Mouse (Mus musculus) liver, embryonic 13.5 days (tissue): Measurements from ENCODE around the gene 6030468B19Rik. TPM values are rescaled to one million over a fixed set of nuclear protein-coding genes. Genes with fewer than 3 reads are reported as not detected.

Experiments used
- ATAC-seq: fragments of 200-750 bp; cut with Nextera tagmentation; 2 replicates; pipeline ENCODE4 v1.8.0; 2017; ENCODE audit warnings: low read depth, mild to moderate bottlenecking, moderate number of reproducible peaks, moderate library complexity
- DNase-seq: peaks from one replicate; pipeline ENCODE4 v3.0.0; 2022
- H3K27ac ChIP-seq: fragments of 300-500 bp; sonication (generic); 2 replicates; pipeline ENCODE4 v1.5.1; 2015; ENCODE audit warnings: moderate library complexity, mild to moderate bottlenecking, inconsistent platforms
- H3K27me3 ChIP-seq: fragments of 300-500 bp; sonication (generic); 2 replicates; pipeline ENCODE4 v1.6.1; 2015; ENCODE audit warnings: mild to moderate bottlenecking, inconsistent platforms
- H3K36me3 ChIP-seq: fragments of 300-500 bp; sonication (generic); 2 replicates; pipeline ENCODE4 v1.6.1; 2015; ENCODE audit warnings: mild to moderate bottlenecking, inconsistent platforms
- H3K4me1 ChIP-seq: fragments of 300-500 bp; sonication (generic); replicated peaks from 2 replicates; pipeline ENCODE4 v1.6.1; 2015; ENCODE audit warnings: inconsistent platforms
- H3K4me2 ChIP-seq: fragments of 300-500 bp; sonication (generic); 2 replicates; pipeline ENCODE4 v1.6.1; 2015; ENCODE audit warnings: inconsistent platforms, mild to moderate bottlenecking, moderate library complexity
- H3K4me3 ChIP-seq: fragments of 300-500 bp; sonication (generic); replicated peaks from 2 replicates; pipeline ENCODE4 v1.5.1; 2015; ENCODE audit warnings: mild to moderate bottlenecking, inconsistent platforms
- H3K9ac ChIP-seq: fragments of 300-500 bp; sonication (generic); 2 replicates; pipeline ENCODE4 v1.6.1; 2015; ENCODE audit warnings: mild to moderate bottlenecking, inconsistent platforms
- H3K9me3 ChIP-seq: fragments of 300-500 bp; sonication (generic); replicated peaks from 2 replicates; pipeline ENCODE4 v1.6.1; 2016; ENCODE audit warnings: inconsistent platforms
- WGBS: fragments of 180-500 bp; shearing (Covaris S2); methylation state at CpG from one replicate; pipeline ENCODE4 v1.1.7; 2015; ENCODE audit not compliant: insufficient replicate concordance; 5-methylcytosine and 5-hydroxymethylcytosine counted together
- polyA plus RNA-seq: library from polyadenylated mRNA; unstranded; fragments of >200 nt; fragmentation: Nextera tagmentation; extraction: Ambion mirVana; gene quantifications from 2 replicates; pipeline ENCODE4 v1.2.1, GENCODE M21; 2015

6030468B19Rik gene
- polyA plus RNA-seq, 1 experiment from 2014 or later = 85.7 TPM

- H3K4me3 ChIP-seq = no peak overlapping the region
- H3K9ac ChIP-seq = no peak overlapping the region
- 90% methylated on average over 3 of the region's 3 CpGs for WGBS
- H3K9me3 ChIP-seq = no peaks in the 10 kb centered on the region
- H3K27ac ChIP-seq = no peak overlapping the region; the same call in 1 of the 2 replicates
- no peak overlapping the region for H3K4me2 ChIP-seq
- H3K4me1 ChIP-seq = peaks cover 10% of the 10 kb centered on the region
- ATAC-seq = no peak
- H3K36me3 ChIP-seq = peaks cover 80% of the 10 kb centered on the region
- no peak for DNase-seq
- no peaks in the 10 kb centered on the region for H3K27me3 ChIP-seq
These were observed 31.2 kb upstream of the 6030468B19Rik start for GRCm38 (mm10) chr11:117766275-117766674.

- Histone ChIP-seq H3K9me3 (no peaks in the 10 kb centered on the region), H3K36me3 (peaks cover 99% of the 10 kb centered on the region), H3K4me1 (peaks cover 19% of the 10 kb centered on the region), H3K27ac (no peak overlapping the region), H3K4me3 (no peak overlapping the region), H3K9ac (no peak overlapping the region), H3K27me3 (no peaks in the 10 kb centered on the region), H3K4me2 (no peak overlapping the region)
- ATAC-seq (no peak), DNase-seq (no peak)
- 86% methylated on average over 20 of the region's 20 CpGs for WGBS
These were observed 28.5 kb upstream of the 6030468B19Rik start for GRCm38 (mm10) chr11:117768725-117769682.

- no peak overlapping the region for H3K9ac ChIP-seq
- H3K9me3 ChIP-seq = no peaks in the 10 kb centered on the region
- no peak for ATAC-seq
- H3K27ac ChIP-seq = no peak overlapping the region
- peaks cover 99% of the 10 kb centered on the region for H3K36me3 ChIP-seq
- H3K27me3 ChIP-seq = no peaks in the 10 kb centered on the region
- no peak overlapping the region for H3K4me3 ChIP-seq
- WGBS = 92% methylated on average over 7 of the region's 7 CpGs
- DNase-seq = no peak
- no peak overlapping the region for H3K4me2 ChIP-seq
- peaks cover 20% of the 10 kb centered on the region for H3K4me1 ChIP-seq
These were observed 27.8 kb upstream of the 6030468B19Rik start for GRCm38 (mm10) chr11:117769683-117770047.

- Histone ChIP-seq H3K4me1 (peaks cover 20% of the 10 kb centered on the region), H3K27me3 (no peaks in the 10 kb centered on the region), H3K4me3 (no peak overlapping the region), H3K36me3 (peaks cover 99% of the 10 kb centered on the region), H3K9me3 (no peaks in the 10 kb centered on the region), H3K27ac (no peak overlapping the region), H3K9ac (no peak overlapping the region), H3K4me2 (no peak overlapping the region)
- DNase-seq = no peak
- WGBS = 92% methylated on average over 10 of the region's 10 CpGs
- no peak for ATAC-seq
These were observed 27.1 kb upstream of the 6030468B19Rik start for GRCm38 (mm10) chr11:117770407-117770806.

GRCm38 (mm10) chr11:117772352-117772751 lies 25.1 kb upstream of the 6030468B19Rik start:
- Histone ChIP-seq H3K4me1 (peaks cover 37% of the 10 kb centered on the region), H3K9ac (no peak overlapping the region), H3K4me2 (no peak overlapping the region), H3K9me3 (no peaks in the 10 kb centered on the region), H3K27me3 (no peaks in the 10 kb centered on the region), H3K4me3 (no peak overlapping the region), H3K27ac (no peak overlapping the region), H3K36me3 (peaks cover 99% of the 10 kb centered on the region)
- DNase-seq (no peak), ATAC-seq (no peak)
- WGBS = 94% methylated on average over 7 of the region's 7 CpGs

GRCm38 (mm10) chr11:117774925-117775324 lies 22.5 kb upstream of the 6030468B19Rik start:
- Histone ChIP-seq H3K27me3 (no peaks in the 10 kb centered on the region), H3K9ac (no peak overlapping the region), H3K4me2 (no peak overlapping the region), H3K4me3 (no peak overlapping the region), H3K27ac (no peak overlapping the region), H3K36me3 (peaks cover 89% of the 10 kb centered on the region), H3K4me1 (peaks cover 47% of the 10 kb centered on the region), H3K9me3 (no peaks in the 10 kb centered on the region)
- ATAC-seq (no peak), DNase-seq (no peak)
- 93% methylated on average over 10 of the region's 10 CpGs for WGBS

GRCm38 (mm10) chr11:117775540-117775939 lies 21.9 kb upstream of the 6030468B19Rik start:
- peaks cover 47% of the 10 kb centered on the region for H3K4me1 ChIP-seq
- H3K9ac ChIP-seq = no peak overlapping the region
- peaks cover 83% of the 10 kb centered on the region for H3K36me3 ChIP-seq
- 0 out of 2 replicates have a peak overlapping the region, but pooled peaks have one; percentile 34 for H3K27ac ChIP-seq
- DNase-seq (no peak), ATAC-seq (no peak)
- no peaks in the 10 kb centered on the region for H3K27me3 ChIP-seq
- no peak overlapping the region for H3K4me3 ChIP-seq
- 76% methylated on average over 13 of the region's 13 CpGs for WGBS
- H3K9me3 ChIP-seq = no peaks in the 10 kb centered on the region
- H3K4me2 ChIP-seq = no peak overlapping the region

GRCm38 (mm10) chr11:117776085-117776792 lies 21.2 kb upstream of the 6030468B19Rik start:
- no peak overlapping the region for H3K9ac ChIP-seq
- no peak overlapping the region for H3K4me2 ChIP-seq
- WGBS = 94% methylated on average over 14 of the region's 14 CpGs
- no peak for ATAC-seq
- H3K36me3 ChIP-seq = peaks cover 76% of the 10 kb centered on the region
- no peak for DNase-seq
- no peak overlapping the region for H3K4me3 ChIP-seq
- peaks cover 51% of the 10 kb centered on the region for H3K4me1 ChIP-seq
- no peaks in the 10 kb centered on the region for H3K27me3 ChIP-seq
- no peaks in the 10 kb centered on the region for H3K9me3 ChIP-seq
- H3K27ac ChIP-seq = peak overlapping the region; percentile 34; the same call in 1 of the 2 replicates

GRCm38 (mm10) chr11:117777111-117777510 lies 20.3 kb upstream of the 6030468B19Rik start:
- H3K4me3 ChIP-seq = 0 out of 2 replicates have a peak overlapping the region, but pooled peaks have one; percentile 96
- H3K27me3 ChIP-seq = no peaks in the 10 kb centered on the region
- peak overlapping the region; percentile 97 for H3K9ac ChIP-seq
- H3K27ac ChIP-seq = peak overlapping the region; percentile 100; the same call in 1 of the 2 replicates
- no peaks in the 10 kb centered on the region for H3K9me3 ChIP-seq
- H3K4me2 ChIP-seq = peak overlapping the region; percentile 98
- no peak for ATAC-seq
- no peak for DNase-seq
- peaks cover 67% of the 10 kb centered on the region for H3K36me3 ChIP-seq
- peaks cover 60% of the 10 kb centered on the region for H3K4me1 ChIP-seq
- 84% methylated on average over 5 of the region's 5 CpGs for WGBS

GRCm38 (mm10) chr11:117778031-117778430 lies 19.4 kb upstream of the 6030468B19Rik start:
- H3K9me3 ChIP-seq = no peaks in the 10 kb centered on the region
- peaks cover 65% of the 10 kb centered on the region for H3K4me1 ChIP-seq
- H3K4me3 ChIP-seq = peak overlapping the region; percentile 96
- DNase-seq = no peak
- peak overlapping the region; percentile 100 for H3K27ac ChIP-seq
- H3K36me3 ChIP-seq = peaks cover 58% of the 10 kb centered on the region
- WGBS = 91% methylated on average over 11 of the region's 11 CpGs
- H3K4me2 ChIP-seq = peak overlapping the region; percentile 98
- H3K9ac ChIP-seq = peak overlapping the region; percentile 97
- ATAC-seq = no peak
- H3K27me3 ChIP-seq = no peaks in the 10 kb centered on the region

- DNase-seq = peak; percentile 52
- peaks cover 66% of the 10 kb centered on the region for H3K4me1 ChIP-seq
These were observed 18.5 kb upstream of the 6030468B19Rik start for GRCm38 (mm10) chr11:117778851-117779433.

More at GRCm38 (mm10) chr11:117778851-117779433, 18.5 kb upstream of the 6030468B19Rik start:
- Histone ChIP-seq H3K27ac (peak overlapping the region; percentile 100), H3K36me3 (peaks cover 52% of the 10 kb centered on the region), H3K27me3 (no peaks in the 10 kb centered on the region), H3K9me3 (no peaks in the 10 kb centered on the region), H3K4me3 (peak overlapping the region; percentile 96), H3K9ac (peak overlapping the region; percentile 97), H3K4me2 (peak overlapping the region; percentile 98)
- 25% methylated on average over 12 of the region's 12 CpGs for WGBS
- no peak for ATAC-seq
